Mouse (Mus musculus) bone marrow, adult 2 months (tissue): ENCODE data around the gene Lrrc45. TPM values are rescaled to one million over a fixed set of nuclear protein-coding genes. Genes with fewer than 3 reads are reported as not detected.

Experiments
- H3K27ac ChIP-seq: fragments of 200-500 bp; 2 replicates; pipeline ENCODE4 v1.5.1; 2012; ENCODE audit warnings: low read depth, mild to moderate bottlenecking, control low read depth, inconsistent platforms, low read length; ENCODE audit not compliant: control insufficient read depth, poor library complexity, insufficient read depth
- H3K4me1 ChIP-seq: fragments of 200-500 bp; 2 replicates; pipeline ENCODE4 v1.6.1; 2011; ENCODE audit warnings: low read length; ENCODE audit not compliant: control insufficient read depth, insufficient read depth
- H3K4me3 ChIP-seq: fragments of 200-500 bp; replicated peaks from 2 replicates; pipeline ENCODE3; 2011; ENCODE audit warnings: mild to moderate bottlenecking, low read depth, low read length, control low read depth; ENCODE audit not compliant: control insufficient read depth
- CTCF ChIP-seq: fragments of 200-500 bp; IDR thresholded peaks from 2 replicates; pipeline ENCODE4 v1.5.1; 2011; ENCODE audit warnings: low read length, control low read depth; ENCODE audit not compliant: control insufficient read depth, insufficient read depth
- POLR2A ChIP-seq: fragments of 200-500 bp; IDR thresholded peaks from 2 replicates; pipeline ENCODE4 v1.6.1; 2011; ENCODE audit warnings: low read depth, mild to moderate bottlenecking, control low read depth, low read length, borderline replicate concordance; ENCODE audit not compliant: control insufficient read depth
- whole genome bisulfite sequencing: fragments of 180-500 bp; shearing (Covaris S2); methylation state at CpG from one replicate; pipeline ENCODE4 v1.1.7; 2018; 5-methylcytosine and 5-hydroxymethylcytosine counted together
- polyA plus RNA-seq: library from polyadenylated mRNA; stranded (reverse); fragments of >200 nt; gene quantifications from 2 replicates; pipeline ENCODE4 v1.2.4, GENCODE M21; 2011; ENCODE audit warnings: low replicate concordance; ENCODE audit not compliant: missing spikeins, insufficient read depth, insufficient read length

The Lrrc45 gene
- polyA plus RNA-seq, 1 experiment = 41.4 TPM

GRCm38 (mm10) chr11:120710672-120711071 lies 3.1 kb upstream of the Lrrc45 start:
- H3K4me1 ChIP-seq = no peaks in the 10 kb centered on the region; the same call in 1 of the 2 replicates
- H3K27ac ChIP-seq = no peak overlapping the region
- TF ChIP-seq POLR2A (no peak), CTCF (no peak)
- H3K4me3 ChIP-seq = no peak overlapping the region
- WGBS = 86% methylated on average over 5 of the region's 5 CpGs

- no peaks in the 10 kb centered on the region; the same call in 1 of the 2 replicates for H3K4me1 ChIP-seq
- H3K4me3 ChIP-seq = no peak overlapping the region
- 73% methylated on average over 8 of the region's 8 CpGs for WGBS
- TF ChIP-seq POLR2A = no peak
- TF ChIP-seq CTCF = no peak
- no peak overlapping the region for H3K27ac ChIP-seq
Observed at GRCm38 (mm10) chr11:120711980-120712604, 1.6 kb upstream of the Lrrc45 start.

- Histone ChIP-seq H3K4me3 (peak overlapping the region; percentile 91), H3K27ac (peak overlapping the region; percentile 38), H3K4me1 (no peaks in the 10 kb centered on the region; the same call in 1 of the 2 replicates)
- WGBS = 1% methylated on average over 38 of the region's 38 CpGs
- TF ChIP-seq POLR2A = no peak
- TF ChIP-seq CTCF = peak; percentile 61
Observed at GRCm38 (mm10) chr11:120712771-120713568, 755 bp upstream of the Lrrc45 start.

- TF ChIP-seq CTCF = no peak
- 45% methylated on average over 10 of the region's 10 CpGs for WGBS
- Histone ChIP-seq H3K4me1 (no peaks in the 10 kb centered on the region; the same call in 1 of the 2 replicates), H3K4me3 (peak overlapping the region; percentile 85), H3K27ac (no peak overlapping the region)
Observed at GRCm38 (mm10) chr11:120714546-120714945, 821 bp downstream of the Lrrc45 start.

- TF ChIP-seq CTCF (no peak), POLR2A (no peak)
- no peaks in the 10 kb centered on the region; the same call in 1 of the 2 replicates for H3K4me1 ChIP-seq
- no peak overlapping the region for H3K4me3 ChIP-seq
- H3K27ac ChIP-seq = no peak overlapping the region
- 85% methylated on average over 9 of the region's 9 CpGs for WGBS
Observed at GRCm38 (mm10) chr11:120715131-120715530, 1.4 kb downstream of the Lrrc45 start.

- no peak for TF ChIP-seq POLR2A
- no peak for TF ChIP-seq CTCF
- 84% methylated on average over 9 of the region's 9 CpGs for WGBS
- no peaks in the 10 kb centered on the region for H3K4me1 ChIP-seq
- no peak overlapping the region for H3K4me3 ChIP-seq
- no peak overlapping the region for H3K27ac ChIP-seq
Observed at GRCm38 (mm10) chr11:120719242-120719641, 5.5 kb downstream of the Lrrc45 start.

GRCm38 (mm10) chr11:120719841-120720376 lies 6.2 kb downstream of the Lrrc45 start:
- no peaks in the 10 kb centered on the region for H3K4me1 ChIP-seq
- TF ChIP-seq POLR2A = no peak
- no peak overlapping the region for H3K4me3 ChIP-seq
- 89% methylated on average over 13 of the region's 13 CpGs for WGBS
- H3K27ac ChIP-seq = no peak overlapping the region

- WGBS = 7% methylated on average over 17 of the region's 17 CpGs
- no peak for TF ChIP-seq POLR2A
- TF ChIP-seq CTCF = peak; percentile 97
- Histone ChIP-seq H3K4me3 (no peak overlapping the region), H3K27ac (no peak overlapping the region), H3K4me1 (no peaks in the 10 kb centered on the region)
Observed at GRCm38 (mm10) chr11:120720450-120720849, 6.7 kb downstream of the Lrrc45 start.
